Mouse (Mus musculus) C2C12 (cell line): ENCODE data around the gene Nkd2. TPM values are rescaled to one million over a fixed set of nuclear protein-coding genes. Genes with fewer than 3 reads are reported as not detected.

Source experiments
- H3K27me3 ChIP-seq: one replicate; pipeline ENCODE4 v1.6.1; 2011; ENCODE audit not compliant: control insufficient read depth, insufficient read depth, insufficient read length
- H3K36me3 ChIP-seq: one replicate; pipeline ENCODE4 v1.6.1; 2011; ENCODE audit not compliant: control insufficient read depth, insufficient read depth
- H3K4me3 ChIP-seq: one replicate; pipeline ENCODE4 v1.5.1; 2011; ENCODE audit warnings: mild to moderate bottlenecking, control low read depth; ENCODE audit not compliant: poor library complexity, insufficient read depth, severe bottlenecking
- H3K79me2 ChIP-seq: one replicate; pipeline ENCODE4 v1.6.1; 2011; ENCODE audit not compliant: control insufficient read depth, insufficient read depth
- H3K79me3 ChIP-seq: one replicate; pipeline ENCODE4 v1.6.1; 2011; ENCODE audit warnings: low read depth, control low read depth
- H3ac ChIP-seq: one replicate; pipeline ENCODE3; 2011; ENCODE audit warnings: low read depth; ENCODE audit not compliant: control insufficient read depth, insufficient read length
- CEBPB ChIP-seq: IDR thresholded peaks from one replicate; pipeline ENCODE4 v1.6.1; 2011; ENCODE audit warnings: low read depth, mild to moderate bottlenecking, control low read depth, moderate library complexity
- CTCF ChIP-seq: IDR thresholded peaks from one replicate; pipeline ENCODE4 v1.5.1; 2011; ENCODE audit not compliant: control insufficient read depth, insufficient read depth, insufficient read length
- FOSL1 ChIP-seq: IDR thresholded peaks from one replicate; pipeline ENCODE4 v1.8.0; 2011; ENCODE audit warnings: mild to moderate bottlenecking, low read length; ENCODE audit not compliant: poor library complexity, insufficient read depth, severe bottlenecking
- MAX ChIP-seq: IDR thresholded peaks from one replicate; pipeline ENCODE4 v1.6.1; 2011; ENCODE audit warnings: mild to moderate bottlenecking, control low read depth
- MYOD1 ChIP-seq: IDR thresholded peaks from one replicate; pipeline ENCODE4 v1.6.1; 2011; ENCODE audit warnings: low read depth; ENCODE audit not compliant: control insufficient read depth, insufficient read length
- MYOG ChIP-seq: IDR thresholded peaks from one replicate; pipeline ENCODE4 v1.6.1; 2011; ENCODE audit not compliant: control insufficient read depth, insufficient read length; ENCODE audit errors: extremely low read depth
- USF1 ChIP-seq: IDR thresholded peaks from one replicate; pipeline ENCODE4 v1.6.1; 2011; ENCODE audit warnings: low read depth, mild to moderate bottlenecking, control low read depth, moderate library complexity
- polyA plus RNA-seq: library from polyadenylated mRNA; unstranded; fragments of >200 nt; fragmentation: generic; extraction: Trizol; gene quantifications from one replicate; pipeline ENCODE4 v1.2.1, GENCODE M21; 2012; ENCODE audit warnings: missing spikeins

Gene Nkd2
- polyA plus RNA-seq, 1 experiment: 0.04 TPM

DNA sequence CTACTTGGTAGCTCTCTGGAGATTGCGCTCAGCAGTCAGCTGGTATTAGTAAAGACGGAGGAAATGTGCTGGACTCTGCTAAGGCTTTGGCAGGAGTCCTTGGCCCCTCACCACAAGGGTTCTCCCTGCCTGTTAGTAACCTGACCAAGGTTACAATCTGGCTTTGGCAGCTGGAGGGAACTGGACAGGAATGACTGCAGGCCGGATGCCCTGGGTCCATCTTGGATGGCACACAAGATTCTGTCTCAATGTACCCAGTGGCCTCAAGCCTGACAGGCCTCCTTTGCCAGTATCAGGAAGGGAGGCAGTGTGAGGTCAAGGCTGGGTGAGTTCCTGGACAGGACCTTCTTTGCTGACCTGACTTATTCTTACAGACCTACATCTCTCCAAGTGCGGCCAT lies 55.3 kb downstream of the Nkd2 start:
- Histone ChIP-seq H3K36me3 (peaks cover 54% of the 10 kb centered on the region), H3K27me3 (no peaks in the 10 kb centered on the region), H3K4me3 (no peak overlapping the region), H3K79me2 (no peaks in the 10 kb centered on the region), H3K79me3 (no peaks in the 10 kb centered on the region), H3ac (no peak overlapping the region)
- TF ChIP-seq MYOD1 (no peak), MAX (no peak), USF1 (no peak), CTCF (no peak), MYOG (no peak), FOSL1 (no peak), CEBPB (no peak)

GRCm38 (mm10) chr13:73782486-73782885 lies 64.9 kb downstream of the Nkd2 start:
- no peaks in the 10 kb centered on the region for H3K27me3 ChIP-seq
- peaks cover 40% of the 10 kb centered on the region for H3K79me3 ChIP-seq
- TF ChIP-seq MYOD1 (no peak), USF1 (no peak)
- H3ac ChIP-seq: no peak overlapping the region
- H3K79me2 ChIP-seq: peaks cover 63% of the 10 kb centered on the region
- no peak overlapping the region for H3K4me3 ChIP-seq
- peaks cover 40% of the 10 kb centered on the region for H3K36me3 ChIP-seq

- Histone ChIP-seq H3K4me3 (no peak overlapping the region), H3K27me3 (no peaks in the 10 kb centered on the region), H3K36me3 (peaks cover 6% of the 10 kb centered on the region)
Measured at GRCm38 (mm10) chr13:73777578-73777977, 69.9 kb downstream of the Nkd2 start.

GRCm38 (mm10) chr13:73775786-73776185 lies 71.6 kb downstream of the Nkd2 start:
- TF ChIP-seq CEBPB (no peak), MYOD1 (no peak), CTCF (no peak), USF1 (no peak), MAX (no peak), MYOG (no peak)
- Histone ChIP-seq H3K79me2 (peaks cover 99% of the 10 kb centered on the region), H3K79me3 (peaks cover 58% of the 10 kb centered on the region), H3ac (no peak overlapping the region), H3K36me3 (peaks cover 6% of the 10 kb centered on the region), H3K27me3 (no peaks in the 10 kb centered on the region), H3K4me3 (no peak overlapping the region)

More at GRCm38 (mm10) chr13:73777578-73777977, 69.9 kb downstream of the Nkd2 start:
- Histone ChIP-seq H3ac (no peak overlapping the region), H3K79me2 (peaks cover 99% of the 10 kb centered on the region), H3K79me3 (peaks cover 53% of the 10 kb centered on the region)
- TF ChIP-seq MYOD1 (no peak), USF1 (no peak), MYOG (no peak), CEBPB (no peak), FOSL1 (no peak)

GRCm38 (mm10) chr13:73773519-73774205 lies 73.8 kb downstream of the Nkd2 start:
- Histone ChIP-seq H3K4me3 (no peak overlapping the region), H3K79me2 (peaks cover 100% of the 10 kb centered on the region), H3ac (no peak overlapping the region), H3K36me3 (no peaks in the 10 kb centered on the region), H3K27me3 (no peaks in the 10 kb centered on the region), H3K79me3 (peaks cover 60% of the 10 kb centered on the region)
- TF ChIP-seq MAX: no peak
- no peak for TF ChIP-seq MYOG
- no peak for TF ChIP-seq USF1
- no peak for TF ChIP-seq FOSL1
- no peak for TF ChIP-seq MYOD1

DNA sequence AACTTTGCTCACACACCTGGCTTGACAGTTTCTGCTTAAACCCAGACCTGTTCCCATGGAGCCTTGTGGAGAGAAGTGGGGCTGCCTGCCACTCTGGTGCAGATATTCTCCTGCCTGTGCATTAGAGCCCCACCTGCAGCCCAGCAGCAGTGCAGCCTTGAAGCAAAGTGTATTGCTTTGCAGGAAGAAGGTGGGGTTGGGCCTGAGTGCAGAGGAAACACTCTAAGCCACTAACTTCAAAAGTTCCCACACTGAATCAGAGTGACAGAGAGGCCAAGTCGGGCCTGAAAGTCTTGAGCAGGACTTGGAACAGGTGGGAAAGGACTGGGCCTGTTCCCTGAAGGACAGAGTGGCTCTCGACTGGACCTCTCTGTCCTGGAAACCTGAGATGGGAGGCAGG lies 74.8 kb downstream of the Nkd2 start:
- H3K4me3 ChIP-seq: no peak overlapping the region
- peaks cover 100% of the 10 kb centered on the region for H3K79me2 ChIP-seq
- H3K36me3 ChIP-seq: no peaks in the 10 kb centered on the region
- H3K27me3 ChIP-seq: no peaks in the 10 kb centered on the region
- TF ChIP-seq MYOG (no peak), CEBPB (no peak), FOSL1 (no peak), CTCF (no peak)
- H3ac ChIP-seq: no peak overlapping the region
- H3K79me3 ChIP-seq: peaks cover 62% of the 10 kb centered on the region
